Mouse (Mus musculus) common myeloid progenitor, adult 5-6 weeks (primary cell): ENCODE data around the gene Mum1. TPM values are rescaled to one million over a fixed set of nuclear protein-coding genes. Genes with fewer than 3 reads are reported as not detected.
A peak's percentile ranks its signal among the peaks of the same experiment; 100 is the strongest.

ENCODE experiments used
- ATAC-seq: replicated peaks from 2 replicates; pipeline ENCODE4 v1.8.0; 2016; ENCODE audit warnings: low read depth, mild to moderate bottlenecking, moderate TSS enrichment, inconsistent platforms; ENCODE audit not compliant: poor library complexity, severe bottlenecking
- total RNA-seq: library from RNA; stranded (forward); fragments of 200-1000, 187-1606 nt; gene quantifications from 2 replicates; pipeline ENCODE4 v1.2.3, GENCODE M21; 2017

Gene Mum1
- 38.9 and 41.9 TPM in 2 replicates for total RNA-seq

- peak; percentile 99 for ATAC-seq
Observed at GRCm38 (mm10) chr10:80226416-80227165, at the start of gene Mum1. Gene Mum1 (plus strand): TSS chr10:80226434.

- no peak for ATAC-seq
Observed at GRCm38 (mm10) chr10:80177441-80178279, 48.6 kb upstream of the Mum1 start.

GRCm38 (mm10) chr10:80179068-80180051 lies 46.9 kb upstream of the Mum1 start, which contains the start of gene Efna2:
Gene Efna2 (plus strand): TSS chr10:80179482.
- ATAC-seq, result no peak

GRCm38 (mm10) chr10:80180288-80180687 lies 45.9 kb upstream of the Mum1 start:
- no peak for ATAC-seq

- no peak for ATAC-seq
Observed at GRCm38 (mm10) chr10:80180823-80181222, 45.4 kb upstream of the Mum1 start.

GRCm38 (mm10) chr10:80182547-80182946 lies 43.7 kb upstream of the Mum1 start:
- ATAC-seq, result no peak

GRCm38 (mm10) chr10:80186649-80187048 lies 39.6 kb upstream of the Mum1 start:
- ATAC-seq, result no peak

GRCm38 (mm10) chr10:80187739-80188138 lies 38.5 kb upstream of the Mum1 start:
- no peak for ATAC-seq

GRCm38 (mm10) chr10:80188453-80189024 lies 37.7 kb upstream of the Mum1 start:
- no peak for ATAC-seq

GRCm38 (mm10) chr10:80189999-80190398 lies 36.2 kb upstream of the Mum1 start:
- no peak for ATAC-seq

GRCm38 (mm10) chr10:80190491-80191051 lies 35.7 kb upstream of the Mum1 start:
- 0 out of 2 replicates have a peak, but pooled peaks have one; percentile 5 for ATAC-seq

GRCm38 (mm10) chr10:80193976-80194375 lies 32.3 kb upstream of the Mum1 start:
- no peak for ATAC-seq

- no peak for ATAC-seq
Observed at GRCm38 (mm10) chr10:80194441-80194840, 31.8 kb upstream of the Mum1 start.

- ATAC-seq, result no peak
Observed at GRCm38 (mm10) chr10:80196167-80196566, 30.1 kb upstream of the Mum1 start.

- no peak for ATAC-seq
Observed at GRCm38 (mm10) chr10:80196778-80197581, 29.3 kb upstream of the Mum1 start.

- peak; percentile 100 for ATAC-seq
Observed at GRCm38 (mm10) chr10:80199440-80200008, 26.7 kb upstream of the Mum1 start.

- ATAC-seq, result no peak
Observed at GRCm38 (mm10) chr10:80200485-80200884, 25.7 kb upstream of the Mum1 start.

- no peak for ATAC-seq
Observed at GRCm38 (mm10) chr10:80204055-80204454, 22.2 kb upstream of the Mum1 start.
